Mouse (Mus musculus): Measurements from ENCODE around the gene Inip.

Gene Inip

DNA sequence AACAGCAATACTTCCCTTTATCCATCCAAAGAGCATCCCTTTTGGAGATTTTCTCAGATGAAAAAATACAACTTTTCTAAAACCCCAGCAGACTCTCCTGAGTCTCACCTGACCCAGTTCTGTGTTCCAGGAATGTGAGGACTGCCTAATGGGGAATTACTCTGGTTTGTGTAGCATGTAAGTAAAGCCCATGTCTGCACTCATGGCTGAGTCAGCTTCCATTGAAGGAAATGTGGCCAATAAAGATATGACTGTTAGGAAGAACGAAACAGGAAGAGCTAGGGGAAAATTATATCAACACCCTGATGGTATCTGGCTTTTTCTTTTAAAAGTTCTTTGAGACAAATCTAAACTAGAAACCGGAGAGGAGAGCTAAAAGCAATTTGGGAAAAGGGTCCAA is 33.7 kb downstream of the Inip start:
- no peak for DNase-seq (ENCODE audit: low read depth)

DNA sequence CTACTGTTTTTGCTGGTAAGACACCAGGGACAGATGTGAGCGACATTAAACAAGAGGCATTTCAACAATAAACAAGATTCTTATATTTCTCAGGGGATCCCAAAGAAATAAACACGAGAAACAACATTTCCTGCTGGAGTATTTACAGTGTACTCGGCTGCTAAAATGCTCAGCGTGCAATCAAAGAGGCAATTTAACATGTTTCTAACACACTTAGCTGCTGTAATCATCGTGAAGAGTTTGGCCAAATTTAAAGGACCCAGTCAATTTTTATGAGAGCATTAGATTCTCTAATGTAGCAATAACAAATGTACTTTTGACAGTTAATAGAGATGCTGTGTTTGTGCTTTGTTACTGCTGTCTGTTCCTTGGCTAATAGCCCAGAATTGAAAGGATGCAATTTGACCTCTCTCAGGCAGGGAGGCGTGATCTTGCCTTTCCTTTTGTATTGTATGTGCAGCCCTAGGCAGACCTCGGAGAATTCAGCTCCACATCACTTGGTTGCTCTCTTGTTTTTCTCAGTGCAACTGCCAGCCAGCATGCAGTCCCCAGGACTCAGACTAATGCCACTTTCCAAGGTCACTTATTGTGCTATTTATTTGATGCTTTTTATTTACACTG is 35.9 kb downstream of the Inip start:
- no peak for DNase-seq (ENCODE audit: low read depth)

DNA sequence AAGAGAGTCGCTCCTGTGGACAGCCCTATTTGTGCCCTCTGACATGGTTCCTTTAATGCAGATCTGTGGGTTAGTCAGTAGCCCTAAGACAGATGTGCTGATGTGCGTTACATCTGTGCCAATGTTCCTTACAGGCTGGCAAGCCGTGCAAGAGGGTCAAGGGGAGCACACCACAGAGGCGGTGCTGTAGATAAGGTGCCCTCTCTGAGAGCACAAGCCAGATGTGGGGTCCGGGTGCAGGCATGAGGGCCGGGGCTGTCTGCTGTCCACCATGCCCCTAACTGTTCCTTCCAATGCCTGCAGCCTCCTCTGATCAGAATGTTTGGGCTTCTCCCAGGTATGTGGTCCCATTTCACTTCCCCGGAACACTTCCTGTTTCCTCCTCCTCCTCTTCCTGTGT is 36.4 kb downstream of the Inip start:
- DNase-seq (ENCODE audit: low read depth), result no peak

- DNase-seq (ENCODE audit: low read depth), result no peak
Observed at GRCm38 (mm10) chr4:59761365-59761729, 40.0 kb downstream of the Inip start.

DNA sequence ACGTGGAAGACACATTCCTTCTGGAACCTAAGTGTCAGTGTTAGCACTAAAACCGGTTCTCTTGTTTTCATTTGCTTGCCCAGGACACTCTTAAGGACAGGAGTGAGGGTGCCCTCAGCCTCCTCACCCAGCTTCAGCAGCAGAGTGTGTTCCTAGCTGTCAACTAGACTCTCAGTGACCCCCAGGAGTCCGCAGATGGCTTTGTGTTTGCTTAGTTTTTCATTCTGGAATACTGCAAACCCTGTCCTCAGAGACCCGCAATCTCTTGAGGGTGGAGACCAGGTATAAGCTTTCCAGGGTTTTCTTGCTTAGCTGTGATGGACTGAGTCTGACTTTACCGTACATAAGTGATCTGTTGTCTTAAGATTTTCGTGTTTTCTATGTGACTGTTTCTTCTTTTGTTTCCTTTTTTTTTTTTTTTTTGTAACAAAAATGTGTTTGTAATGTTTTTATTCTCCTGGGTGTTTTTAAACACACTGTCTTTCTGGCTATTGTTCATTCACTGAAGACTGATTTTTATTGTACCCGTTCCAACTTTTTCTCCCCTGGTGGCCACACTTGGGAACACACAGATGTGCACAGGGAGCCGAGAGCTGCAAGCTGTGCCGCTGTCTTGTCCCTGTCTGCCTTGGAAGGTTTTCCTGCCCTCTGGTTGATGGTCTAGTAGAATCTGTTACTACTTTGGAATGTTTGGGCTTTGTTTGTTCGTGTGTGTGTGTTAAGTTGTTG is 40.6 kb downstream of the Inip start:
- no peak for DNase-seq (ENCODE audit: low read depth)

- no peak for DNase-seq (ENCODE audit: low read depth)
Observed at GRCm38 (mm10) chr4:59760016-59760415, 41.4 kb downstream of the Inip start.

DNA sequence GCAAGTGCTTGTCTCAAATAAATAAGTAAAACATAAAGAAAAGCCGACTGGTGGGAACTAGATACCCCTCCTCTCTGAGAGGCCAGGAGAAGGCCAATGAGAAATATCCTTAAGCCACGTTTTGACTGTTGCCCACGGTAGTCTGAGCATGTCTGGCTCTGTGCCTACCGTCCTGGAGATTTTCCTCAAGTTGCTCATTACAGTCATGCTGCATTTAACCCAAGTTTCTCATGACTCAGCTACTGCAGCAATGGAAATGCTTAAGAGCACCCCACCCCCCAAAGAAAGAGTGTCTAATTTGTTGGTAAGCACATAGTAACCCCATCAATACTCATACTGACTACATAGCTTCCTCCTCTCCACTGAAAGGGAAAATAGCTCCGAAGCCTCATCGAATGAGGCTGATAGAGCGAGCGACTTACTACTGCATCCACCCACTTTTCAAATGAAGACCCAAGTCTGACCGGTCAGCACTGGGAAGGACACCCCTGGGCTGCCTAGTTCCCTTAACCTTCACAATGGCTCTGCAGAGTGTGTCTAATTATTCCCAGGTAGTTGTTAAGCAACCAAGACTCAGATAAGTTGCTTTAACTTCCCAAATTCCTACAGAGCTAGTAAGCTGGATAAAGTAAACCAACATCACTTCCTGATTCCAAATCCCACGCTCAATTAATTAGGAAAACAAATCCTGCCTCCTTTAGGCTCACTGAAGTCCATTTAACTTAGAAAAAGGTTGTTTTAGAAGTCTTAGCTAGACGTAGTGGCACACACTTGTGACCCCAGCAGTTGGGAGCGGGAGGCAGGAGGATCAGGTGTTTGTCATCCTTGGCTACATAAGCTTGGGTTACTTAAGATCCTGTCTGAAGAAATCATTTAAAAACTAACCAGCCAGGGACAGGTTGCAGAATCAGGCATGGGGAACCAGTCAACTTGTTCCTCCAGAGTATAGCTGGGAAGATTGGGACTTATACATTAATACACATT is 43.6 kb downstream of the Inip start:
- DNase-seq (ENCODE audit: low read depth), result no peak

DNA sequence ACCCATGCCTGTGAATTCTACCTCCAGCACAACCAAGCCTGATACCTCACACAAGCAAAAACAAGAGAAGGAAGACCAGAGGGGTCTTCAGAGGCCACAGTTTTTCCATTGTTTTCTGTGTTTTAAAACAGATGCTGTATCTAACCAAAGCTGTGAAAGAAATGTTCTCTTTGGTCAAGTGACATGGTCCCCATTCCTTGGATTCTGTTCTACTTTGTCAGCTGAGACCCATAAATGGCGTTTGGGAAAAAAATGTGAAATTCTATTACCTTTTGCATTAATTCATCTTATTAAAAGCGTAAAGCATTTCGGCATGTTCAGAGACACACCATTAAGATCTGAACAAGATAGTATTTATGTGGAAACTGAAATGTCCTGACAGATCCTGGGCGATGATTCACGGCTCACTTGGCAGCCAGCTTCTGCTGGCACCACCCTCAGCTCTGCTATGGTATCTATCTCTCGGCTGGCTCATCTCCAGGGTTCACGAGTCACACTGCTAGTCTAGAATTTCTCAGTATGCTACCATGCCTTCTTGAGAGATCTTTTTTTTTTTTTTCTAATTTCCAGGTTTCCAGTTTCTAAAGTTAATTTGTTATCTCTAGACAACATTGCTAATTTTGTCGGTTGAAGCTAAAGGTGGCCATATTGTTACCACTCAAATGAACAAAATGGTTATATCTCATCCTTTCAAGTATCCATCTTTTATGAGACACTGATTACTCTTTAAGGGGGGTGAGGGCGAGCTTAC is 44.9 kb downstream of the Inip start:
- no peak for DNase-seq (ENCODE audit: low read depth)

DNA sequence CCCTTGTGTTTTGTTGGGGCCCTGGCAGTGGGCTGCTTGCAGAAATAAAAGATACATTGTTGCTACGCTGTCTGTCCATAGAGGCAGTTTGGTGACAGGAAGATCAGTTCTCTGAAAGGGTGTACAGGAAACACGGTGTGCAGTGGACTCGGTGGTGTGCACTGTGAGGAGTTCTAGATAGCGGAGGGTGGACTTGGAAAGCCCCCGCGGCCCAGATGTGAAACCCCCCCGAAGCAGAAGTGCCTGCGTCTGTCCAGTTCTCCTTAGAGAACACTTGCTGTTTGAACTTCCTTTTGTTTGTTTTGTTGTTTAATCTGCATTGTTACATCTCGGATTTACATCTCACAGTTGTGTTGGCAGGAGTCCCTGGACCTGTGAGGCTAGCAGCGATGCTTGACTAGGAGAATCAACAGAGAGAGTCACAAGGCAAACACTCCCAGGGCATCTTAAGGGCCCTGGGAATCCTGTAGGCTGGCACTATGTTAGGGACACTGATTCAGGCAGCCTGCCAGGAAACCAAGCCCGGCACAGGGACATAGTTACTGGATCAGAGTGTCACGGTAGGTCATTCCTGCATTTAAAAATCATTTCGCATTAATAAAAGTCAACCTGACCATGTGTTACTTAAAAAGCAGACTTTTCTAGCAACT is 47.8 kb downstream of the Inip start:
- no peak for DNase-seq (ENCODE audit: low read depth)

DNA sequence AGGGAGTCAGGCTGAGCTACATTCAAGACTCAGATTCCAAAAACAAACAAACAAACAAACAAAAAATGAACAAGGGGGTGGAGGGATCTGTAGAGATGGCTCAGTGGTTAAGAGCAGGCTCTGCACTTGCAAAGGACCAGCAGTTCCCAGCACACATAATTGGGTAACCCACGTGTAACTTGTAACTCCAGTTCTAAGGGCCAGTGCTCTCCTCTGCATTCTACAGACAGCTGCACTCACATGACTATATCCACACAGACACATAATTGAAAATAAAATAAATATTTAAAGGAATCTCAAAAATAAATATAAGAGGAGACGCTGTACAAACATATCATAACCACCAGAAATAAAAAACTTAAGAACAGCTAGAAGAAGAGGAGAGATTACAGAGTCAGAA is 61.5 kb downstream of the Inip start:
- no peak for DNase-seq (ENCODE audit: low read depth)

- no peak for DNase-seq (ENCODE audit: low read depth)
Observed at GRCm38 (mm10) chr4:59739321-59739720, 62.1 kb downstream of the Inip start.

GRCm38 (mm10) chr4:59731544-59731943 is 69.8 kb downstream of the Inip start:
- no peak for DNase-seq (ENCODE audit: low read depth)

DNA sequence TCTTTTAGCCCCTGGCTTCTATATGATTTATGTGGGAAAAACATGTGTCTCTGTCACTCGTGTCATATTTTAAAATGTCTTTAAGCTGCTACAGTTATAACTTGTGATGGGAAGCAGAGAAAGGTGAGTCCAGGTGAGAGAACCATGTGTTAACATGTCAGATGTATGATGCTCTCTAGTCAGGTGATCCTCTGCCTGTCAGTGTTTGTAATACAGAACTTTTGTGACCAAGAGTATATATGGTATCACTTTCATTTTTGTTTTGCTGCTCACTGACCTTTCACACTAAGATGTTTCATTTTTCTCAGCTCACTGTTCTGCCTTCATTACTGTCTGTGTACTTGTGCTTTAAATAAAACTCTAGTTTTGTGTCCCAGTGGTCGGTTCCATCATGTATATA is 72.5 kb downstream of the Inip start:
- no peak for DNase-seq (ENCODE audit: low read depth)

- DNase-seq (ENCODE audit: low read depth), result no peak
Observed at GRCm38 (mm10) chr4:59727878-59728261, 73.5 kb downstream of the Inip start.

DNA sequence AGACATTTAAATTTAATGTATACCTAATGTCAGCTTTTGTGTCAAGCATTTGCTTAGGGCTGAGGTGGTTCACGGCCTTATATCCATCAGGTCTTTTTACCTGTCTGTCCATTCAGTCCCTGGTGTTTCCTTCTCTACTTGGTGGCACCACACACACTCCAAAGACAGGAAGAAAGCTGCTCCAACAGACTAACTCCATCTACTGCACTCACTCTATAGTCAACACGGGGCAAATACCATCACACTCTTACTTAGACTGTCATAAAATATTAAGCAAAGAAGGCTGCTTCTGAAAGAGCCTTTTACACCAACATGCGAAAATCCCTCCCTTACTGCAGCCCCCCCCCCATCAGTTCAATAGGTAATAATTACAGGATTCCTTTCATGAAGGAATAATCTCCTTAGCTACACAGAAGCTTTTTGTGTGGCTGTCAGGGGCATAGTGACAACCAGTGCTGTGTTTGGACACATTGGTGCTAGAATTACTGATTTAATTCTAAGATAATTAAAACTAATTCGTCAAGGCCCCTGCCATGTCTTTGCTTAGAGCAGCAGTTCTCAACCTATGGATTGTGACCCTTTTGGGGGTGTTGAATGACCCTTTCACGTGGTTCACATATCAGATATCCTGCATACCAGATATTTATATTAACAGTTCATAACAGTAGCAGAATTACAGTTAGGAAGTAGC is 74.1 kb downstream of the Inip start:
- no peak for DNase-seq (ENCODE audit: low read depth)

GRCm38 (mm10) chr4:59726501-59726900 is 74.9 kb downstream of the Inip start:
- no peak for DNase-seq (ENCODE audit: low read depth)

- peak; percentile 44 for DNase-seq (ENCODE audit: low read depth)
Observed at GRCm38 (mm10) chr4:59725579-59725978, 75.8 kb downstream of the Inip start.

DNA sequence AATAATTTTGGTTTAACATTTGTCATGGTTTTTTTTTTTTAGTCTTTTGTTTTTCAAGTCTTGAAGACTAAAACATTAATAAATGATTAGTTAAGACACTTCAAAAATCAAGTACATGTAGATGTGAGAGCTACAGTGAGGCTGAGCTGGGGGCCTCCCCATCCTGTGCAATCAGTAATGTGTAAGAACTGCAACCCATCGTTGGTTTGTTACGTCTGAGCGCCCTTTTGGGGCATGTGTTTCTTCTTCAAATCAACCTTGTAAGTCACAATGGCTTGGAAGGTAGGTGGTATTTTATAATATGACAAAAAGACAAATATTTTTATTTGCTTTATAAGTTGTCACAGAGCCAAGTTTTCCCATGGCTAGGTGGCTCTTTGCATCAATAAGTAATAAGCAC is 79.6 kb downstream of the Inip start:
- DNase-seq (ENCODE audit: low read depth), result no peak

Data from c-Kit-positive CD71-positive TER-119-negative erythroid progenitor cells, embryonic 14.5 days (primary cell).